10 mouse cellular contexts compared by ENCODE assay signal in genomic region chr5:125487375-125488115, GRCm38 (mm10). TPM values are rescaled to one million over a fixed set of nuclear protein-coding genes. Genes with fewer than 3 reads are reported as not detected.
DNase-seq lines count a peak whose midpoint lies in the region; ATAC-seq and TF ChIP-seq lines count a peak whose summit lies in the region.
"Had no signal": no experiment of that assay in that cellular context is flagged by ENCODE, and none has a peak within 500 bp of the region (broad histone marks: within the 10 kb centered on the region; RNA-seq: fewer than 3 reads in every experiment).

No protein-coding gene starts in this region.

- peaks cover 3% of the 10 kb centered on the region; the same call in 1 of the 2 replicates for H3K36me3 ChIP-seq in ES-E14 (ENCODE audit: control insufficient read depth, insufficient read depth, low read length, poor library complexity, severe bottlenecking)
- peaks cover 49% of the 10 kb centered on the region for H3K36me3 ChIP-seq in forebrain, embryonic 15.5 days

- 55% methylated on average over 11 of the region's 11 CpGs for WGBS in forebrain, embryonic 15.5 days
- 87% methylated on average over 11 of the region's 11 CpGs for WGBS in lung, adult 2 months

- ATAC-seq in forebrain, embryonic 15.5 days (replicated peaks) = 0 out of 2 replicates have a peak, but pooled peaks have one; percentile 35

- no peak overlapping the region for H3K4me2 ChIP-seq in forebrain, embryonic 15.5 days (replicated peaks)
- H3K4me2 ChIP-seq: lung, embryonic 15.5 days had no signal

- no peak overlapping the region for H3K27ac ChIP-seq in ES-E14 (ENCODE audit: insufficient read depth, low read depth, low read length, poor library complexity, severe bottlenecking)
- peak overlapping the region; percentile 49 for H3K27ac ChIP-seq in forebrain, embryonic 15.5 days (replicated peaks)
- no peak overlapping the region for H3K27ac ChIP-seq in layer of hippocampus, adult 2 months
- H3K27ac ChIP-seq: lung, embryonic 15.5 days had no signal

- no peak overlapping the region for H3K4me3 ChIP-seq in ES-E14 (ENCODE audit: insufficient read depth in 1 of 2, low read depth in 1 of 2, low read length in 2 of 2, poor library complexity in 1 of 2, severe bottlenecking in 1 of 2)
- H3K4me3 ChIP-seq in forebrain, embryonic 15.5 days = no peak overlapping the region
- H3K4me3 ChIP-seq in layer of hippocampus, adult 2 months = no peak overlapping the region
- H3K4me3 ChIP-seq in lung, adult 2 months (replicated peaks; ENCODE audit: extremely low read depth, low read depth, low read length) = no peak overlapping the region
- H3K4me3 ChIP-seq: lung, embryonic 15.5 days had no signal

- no peaks in the 10 kb centered on the region for H3K9me3 ChIP-seq in ES-E14 (ENCODE audit: control insufficient read depth, insufficient read depth, low read depth, low read length)
- H3K9me3 ChIP-seq in forebrain, embryonic 15.5 days = no peaks in the 10 kb centered on the region
- H3K9me3 ChIP-seq: lung, embryonic 15.5 days had no signal

- DNase-seq in ES-E14 (ENCODE audit: low read depth, low spot score) = no peak
- DNase-seq in cerebellum, adult 8-10 months = peak; percentile 66
- peak; percentile 85 for DNase-seq in kidney, postnatal 14 days
- DNase-seq in layer of hippocampus, adult 2 months (ENCODE audit: low spot score in 2 of 2) = no peak
- DNase-seq in spleen, postnatal 36 days (ENCODE audit: low spot score in 2 of 2) = no peak
- DNase-seq in lung, adult 2 months = no peak
- DNase-seq in layer of hippocampus, postnatal 14 days (ENCODE audit: low spot score in 2 of 2) = no peak
- DNase-seq: gastrocnemius, postnatal 36 days had no signal

- H3K4me1 ChIP-seq in ES-E14 (ENCODE audit: control insufficient read depth in 2 of 2, insufficient read depth in 2 of 2, low read length in 2 of 2, poor library complexity in 1 of 2) = peaks cover 0 to under 1% of the 10 kb centered on the region in 2 experiments; a peak in 1 of 4 replicates
- H3K4me1 ChIP-seq in forebrain, embryonic 15.5 days = peaks cover 5% of the 10 kb centered on the region; the same call in 1 of the 2 replicates
- H3K4me1 ChIP-seq in lung, adult 2 months (ENCODE audit: control insufficient read depth, insufficient read depth, low read length) = no peaks in the 10 kb centered on the region
- H3K4me1 ChIP-seq: lung, embryonic 15.5 days had no signal

- H3K9ac ChIP-seq in ES-E14 (ENCODE audit: insufficient read depth, low read depth, low read length, poor library complexity, severe bottlenecking) = no peak overlapping the region
- no peak overlapping the region for H3K9ac ChIP-seq in forebrain, embryonic 15.5 days (replicated peaks)
- H3K9ac ChIP-seq: lung, embryonic 15.5 days had no signal

- TF ChIP-seq CTCF in layer of hippocampus, adult 2 months (conservative IDR thresholded peaks at IDR 0.05) = no peak
- TF ChIP-seq CTCF in lung, adult 2 months (IDR thresholded peaks at IDR 0.05; ENCODE audit: insufficient read depth, low read length) = no peak

- no peaks in the 10 kb centered on the region for H3K27me3 ChIP-seq in forebrain, embryonic 15.5 days
- H3K27me3 ChIP-seq: lung, embryonic 15.5 days had no signal

- in situ Hi-C loops in ES-E14 (cut with MboI; ENCODE audit: low sequenced_read_pairs in 2 of 2, unreplicated experiment in 2 of 2) = no loop called here

- TF ChIP-seq POLR2A in lung, adult 2 months (IDR thresholded peaks at IDR 0.05; ENCODE audit: borderline replicate concordance, extremely low read depth, low read depth, low read length) = no peak

TF ChIP-seq in ES-E14, 5 proteins besides CTCF, POLR2A, EP300 and RAD21:
- 0 out of 2 replicates have a peak, but pooled peaks have one; percentile 11 for TF ChIP-seq ZNF384 (IDR thresholded peaks at IDR 0.05; ENCODE audit: low read depth, low read length)
- no peak for TF ChIP-seq HCFC1 (IDR thresholded peaks at IDR 0.05; ENCODE audit: borderline replicate concordance, insufficient read depth, low read length)
- no peak for TF ChIP-seq ZC3H11A (IDR thresholded peaks at IDR 0.05; ENCODE audit: borderline replicate concordance, low read depth, low read length)
- no peak for TF ChIP-seq MAFK (IDR thresholded peaks at IDR 0.05; ENCODE audit: insufficient read depth, low read depth, low read length)
- no peak for TF ChIP-seq CHD2 (IDR thresholded peaks at IDR 0.05; ENCODE audit: low read depth, low read length)
TF ChIP-seq in ES-E14: peak in this region for 1.

RNA-seq across cellular contexts. Expression of gene Aacs, which starts 11.9 kb away (rescaled TPM):
- total RNA-seq in ES-E14 (2012; rRNA removed) = 16.5 and 20.6 TPM in 2 replicates
- 81.1 and 82.4 TPM in 2 replicates for polyA plus RNA-seq in forebrain, embryonic 15.5 days (2015; fragmentation: Nextera tagmentation; extraction: Ambion mirVana)
- 10 to 100 TPM; 48.1 to 55.5 TPM for total RNA-seq in layer of hippocampus, adult 2 months (2021)
- 53.0 and 58.6 TPM in 2 replicates for polyA plus RNA-seq in lung, adult 2 months (2012; rRNA removed)
- 10 to 100 TPM; 77.1 to 87.7 TPM for total RNA-seq in layer of hippocampus, postnatal 14 days (2021)

RNA-seq across cellular contexts. Expression of gene Tmem132b, which starts 44.0 kb away (rescaled TPM):
- total RNA-seq in ES-E14 (2012; rRNA removed) = 0.13 and 0.48 TPM in 2 replicates
- 8.2 and 8.3 TPM in 2 replicates for polyA plus RNA-seq in forebrain, embryonic 15.5 days (2015; fragmentation: Nextera tagmentation; extraction: Ambion mirVana)
- 100 to 1,000 TPM; 117 to 127 TPM for total RNA-seq in layer of hippocampus, adult 2 months (2021)
- polyA plus RNA-seq in lung, adult 2 months (2012; rRNA removed) = 0.05 and 0.18 TPM in 2 replicates
- 100 to 1,000 TPM in 1 of 2 experiments, 10 to 100 TPM in 1; 98.9 to 106 TPM for total RNA-seq in layer of hippocampus, postnatal 14 days (2021)

RNA-seq across cellular contexts. Expression of gene Bri3bp, which starts 46.2 kb away (rescaled TPM):
- total RNA-seq in ES-E14 (2012; rRNA removed) = 52.7 and 80.5 TPM in 2 replicates
- polyA plus RNA-seq in forebrain, embryonic 15.5 days (2015; fragmentation: Nextera tagmentation; extraction: Ambion mirVana) = 35.9 and 38.0 TPM in 2 replicates
- 100 to 1,000 TPM in 1 of 2 experiments, 10 to 100 TPM in 1; 93.2 to 107 TPM for total RNA-seq in layer of hippocampus, adult 2 months (2021)
- polyA plus RNA-seq in lung, adult 2 months (2012; rRNA removed) = 5.0 and 8.2 TPM in 2 replicates
- total RNA-seq in layer of hippocampus, postnatal 14 days (2021) = 10 to 100 TPM; 89.0 to 90.0 TPM

RNA-seq across cellular contexts. Expression of gene Dhx37, which starts 53.6 kb away (rescaled TPM):
- 24.7 and 26.3 TPM in 2 replicates for total RNA-seq in ES-E14 (2012; rRNA removed)
- 11.3 and 13.4 TPM in 2 replicates for polyA plus RNA-seq in forebrain, embryonic 15.5 days (2015; fragmentation: Nextera tagmentation; extraction: Ambion mirVana)
- total RNA-seq in layer of hippocampus, adult 2 months (2021) = 10 to 100 TPM; 15.2 to 15.6 TPM
- 11.1 and 13.4 TPM in 2 replicates for polyA plus RNA-seq in lung, adult 2 months (2012; rRNA removed)
- total RNA-seq in layer of hippocampus, postnatal 14 days (2021) = 10 to 100 TPM; 12.4 to 13.8 TPM

Comparison
In these comparisons a context has a peak if more than half of its experiments do, and no peak if none do; other contexts are left out.
1. DNase-seq: peak in cerebellum, adult 8-10 months (single experiment) and kidney, postnatal 14 days (single experiment); none in ES-E14 (single experiment), layer of hippocampus, adult 2 months (0 of 2), spleen, postnatal 36 days (0 of 2), lung, adult 2 months (single experiment) and layer of hippocampus, postnatal 14 days (0 of 2).
2. RNA of gene Tmem132b, which starts 44.0 kb away (total RNA-seq): 117 to 127 TPM in layer of hippocampus, adult 2 months and 98.9 to 106 TPM in layer of hippocampus, postnatal 14 days; 0.13 to 0.48 TPM in ES-E14; every median in the first group is over 10 times any median in the second.